Mouse (Mus musculus): ENCODE measurements around the gene Shb.

- TF ChIP-seq CTCF (conservative IDR thresholded peaks at IDR 0.05 in 1 of 2, IDR thresholded peaks at IDR 0.05 in 1 of 2; ENCODE audit: low read depth in 2 of 2, low read length in 2 of 2), result no peak
- no peak for TF ChIP-seq MYC (IDR thresholded peaks at IDR 0.05; ENCODE audit: low read depth, low read length)
- no peak for TF ChIP-seq E2F4 (IDR thresholded peaks at IDR 0.05; ENCODE audit: insufficient replicate concordance, low read depth, low read length)
Measured at GRCm38 (mm10) chr4:45581095-45581494, 48.8 kb upstream of the Shb start.

Measured in CH12.LX (cell line).